Mouse (Mus musculus) left cerebral cortex, postnatal 10 days (tissue): Measurements from ENCODE around the gene Gm30191. TPM values are rescaled to one million over a fixed set of nuclear protein-coding genes. Genes with fewer than 3 reads are reported as not detected.
A peak's percentile ranks its signal among the peaks of the same experiment; 100 is the strongest.
"Not testable (repeated sequence)": the region's sequence is repeated elsewhere in the genome, so short reads cannot be mapped to it uniquely, and the experiment has no call there.

Experiments used
- DNase-seq, 2 experiments: peaks; one replicate each; pipeline ENCODE4 v3.0.0; 2021 to 2022; ENCODE audit warnings: low spot score in 2 of 2, mixed read lengths in 1 of 2; ENCODE audit errors: extremely low spot score in 1 of 2
- intact Hi-C: fragments of 180-260 bp; cut with DNase I; formaldehyde crosslinking; loops from one replicate; pipeline ENCODE4 v1.15.1; 2025
- total RNA-seq, 2 experiments: library from RNA; stranded (reverse); gene quantifications; 2 replicates each; pipeline ENCODE4 v1.2.3; 2021

The Gm30191 gene
- total RNA-seq, 2 experiments from 2014 or later: not detected

- intact Hi-C loops: no loop called here
- no peak for DNase-seq
Measured at GRCm38 (mm10) chr4:134271979-134272378, 25.2 kb downstream of the Gm30191 start.

GRCm38 (mm10) chr4:134272731-134273416, 26.1 kb downstream of the Gm30191 start:
- intact Hi-C loops: no loop called here
- no peak for DNase-seq

GRCm38 (mm10) chr4:134273417-134274345, 26.9 kb downstream of the Gm30191 start:
- no peak for DNase-seq
- intact Hi-C loops: no loop called here

GRCm38 (mm10) chr4:134284942-134285341, 38.2 kb downstream of the Gm30191 start:
- no peak for DNase-seq
- intact Hi-C loops: no loop called here

GRCm38 (mm10) chr4:134286226-134287167, 39.8 kb downstream of the Gm30191 start:
- peak in 1 of 2 experiments; percentile 68 for DNase-seq
- intact Hi-C loops: no loop called here

- intact Hi-C loops: no loop called here
- DNase-seq: peak; percentile 91 to 97
Measured at GRCm38 (mm10) chr4:134287168-134287564, 40.4 kb downstream of the Gm30191 start.

- peak; percentile 41 to 87 for DNase-seq
- intact Hi-C loops: no loop called here
Measured at GRCm38 (mm10) chr4:134287575-134288025, 40.9 kb downstream of the Gm30191 start, which contains the start of gene Pdik1l. Gene Pdik1l, minus strand, starts transcription at chr4:134287895.

GRCm38 (mm10) chr4:134288397-134289256, 41.9 kb downstream of the Gm30191 start:
- no peak for DNase-seq
- intact Hi-C loops: no loop called here

GRCm38 (mm10) chr4:134292067-134292466, 45.3 kb downstream of the Gm30191 start:
- DNase-seq: peak in 1 of 2 experiments; percentile 73
- intact Hi-C loops: loop anchor here (5.0 to 10.0 kb wide), 2 partner anchors 40 to 63 kb away; partner anchors contain the start of gene Grrp1

- intact Hi-C loops: loop anchor here (5.0 to 10.0 kb wide), 2 partner anchors 41 to 62 kb away; partner anchors contain the start of gene Grrp1
- no peak for DNase-seq
Measured at GRCm38 (mm10) chr4:134293061-134293691, 46.4 kb downstream of the Gm30191 start.

GRCm38 (mm10) chr4:134293692-134294163, 47.0 kb downstream of the Gm30191 start:
- intact Hi-C loops: loop anchor here (5.0 to 10.0 kb wide), 2 partner anchors 41 to 61 kb away; partner anchors contain the start of gene Grrp1

GRCm38 (mm10) chr4:134296096-134296495, 49.4 kb downstream of the Gm30191 start:
- DNase-seq: not testable (repeated sequence)
- intact Hi-C loops: loop anchor here (10.0 kb wide), 1 partner anchor 59 kb away; no protein-coding TSS in a partner anchor

More at GRCm38 (mm10) chr4:134293692-134294163, 47.0 kb downstream of the Gm30191 start:
- no peak for DNase-seq

GRCm38 (mm10) chr4:134296523-134296922, 49.8 kb downstream of the Gm30191 start:
- intact Hi-C loops: loop anchor here (10.0 kb wide), 1 partner anchor 58 kb away; no protein-coding TSS in a partner anchor
- DNase-seq: no peak

GRCm38 (mm10) chr4:134297369-134297768, 50.6 kb downstream of the Gm30191 start:
- DNase-seq: no peak
- intact Hi-C loops: loop anchor here (10.0 kb wide), 1 partner anchor 57 kb away; no protein-coding TSS in a partner anchor

- intact Hi-C loops: loop anchor here (10.0 kb wide), 1 partner anchor 56 kb away; no protein-coding TSS in a partner anchor
- DNase-seq: no peak
Measured at GRCm38 (mm10) chr4:134298626-134299497, 52.1 kb downstream of the Gm30191 start.

GRCm38 (mm10) chr4:134299498-134299810, 52.7 kb downstream of the Gm30191 start:
- intact Hi-C loops: loop anchor here (10.0 kb wide), 1 partner anchor 55 kb away; no protein-coding TSS in a partner anchor
- DNase-seq: no peak
